Mouse (Mus musculus): ENCODE results near the gene Hipk3.
A peak's percentile ranks its signal among the peaks of the same experiment; 100 is the strongest.

Hipk3 gene

DNA sequence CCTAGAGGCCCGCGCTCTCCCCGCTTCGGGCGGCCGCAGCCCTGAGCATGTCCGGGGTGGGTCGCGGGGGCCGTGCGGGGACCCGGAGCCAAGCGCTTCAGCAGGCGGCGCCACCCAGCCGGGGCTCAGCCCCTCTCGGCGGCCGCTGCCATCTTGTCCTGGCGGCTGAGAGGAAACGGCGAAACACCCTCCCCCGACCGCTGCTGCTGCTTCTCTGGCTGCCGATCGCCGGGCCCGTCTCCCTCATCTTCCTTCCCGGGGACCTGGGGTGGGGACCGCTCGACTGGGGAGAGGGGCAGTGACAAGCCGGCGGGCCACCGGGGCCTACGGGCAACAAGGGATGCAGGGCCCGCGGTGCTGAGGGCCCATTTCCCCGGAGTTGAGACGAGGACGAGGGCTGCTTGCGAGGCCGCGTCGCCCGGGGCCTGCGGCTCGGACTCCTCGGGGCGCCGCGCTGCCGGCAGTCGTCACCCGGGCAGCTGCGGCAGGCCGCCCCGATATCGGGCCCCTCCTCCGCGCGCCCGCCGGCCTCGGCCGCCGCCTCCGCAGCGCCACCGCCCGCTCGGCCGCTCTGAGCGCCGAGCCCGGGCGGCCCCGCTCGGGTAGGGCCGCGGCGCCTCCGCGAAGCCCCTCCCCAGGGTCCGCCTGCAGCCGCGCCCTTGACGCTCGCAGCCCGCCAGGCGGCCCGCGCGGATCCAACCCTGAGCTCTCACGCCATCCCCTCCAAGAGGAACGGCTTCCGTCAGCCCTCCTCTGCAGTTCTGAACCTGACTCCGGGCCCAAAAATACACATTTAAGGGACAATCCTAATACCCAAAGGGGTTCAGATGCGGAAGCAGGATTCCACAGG, at the start of gene Hipk3:
Gene Hipk3, minus strand, starts transcription at position 496 of the 850 bp plus-strand sequence.
- DNase-seq (ENCODE audit: low read depth, low spot score): peak; percentile 68

DNA sequence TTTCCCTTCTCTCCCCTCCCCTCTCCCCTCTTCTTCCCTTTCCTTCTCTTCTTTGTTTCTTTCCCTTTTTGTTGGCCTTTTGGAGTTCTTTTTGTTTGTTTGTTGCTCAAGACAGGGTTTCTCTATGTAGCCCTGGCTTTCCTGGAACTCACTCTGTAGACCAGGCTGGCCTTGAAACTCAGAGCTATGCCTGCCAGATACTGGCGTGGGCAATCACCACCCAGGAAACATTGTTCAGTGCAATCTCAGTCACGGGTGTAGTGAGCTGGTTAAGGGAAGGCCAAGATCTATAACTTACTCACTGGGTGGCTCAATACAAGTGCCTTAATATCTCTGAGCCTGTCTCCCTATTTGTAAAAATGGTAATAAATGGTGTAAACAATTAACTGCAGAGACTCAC, 46.0 kb upstream of the Hipk3 start:
- no peak for DNase-seq (ENCODE audit: low read depth, low spot score)

DNA sequence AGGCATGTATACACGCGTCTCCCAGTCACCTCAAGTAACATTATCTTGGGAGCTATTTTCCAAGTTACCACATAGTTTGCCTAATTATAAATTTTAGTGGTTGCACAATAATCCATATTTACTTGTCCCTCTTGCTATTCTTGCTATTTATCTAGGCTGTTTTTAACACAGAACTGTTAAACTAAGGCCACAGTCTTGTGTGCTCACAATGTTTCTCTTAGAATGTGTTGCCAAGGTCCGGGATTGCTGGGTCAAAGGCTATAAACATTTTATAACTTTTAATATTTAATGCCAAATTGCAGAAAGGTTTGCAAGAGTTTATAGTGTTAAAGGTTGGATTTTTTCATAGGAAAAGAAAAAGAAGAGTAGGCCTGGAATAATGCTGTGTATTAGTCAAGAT, 40.5 kb upstream of the Hipk3 start:
- no peak for DNase-seq (ENCODE audit: low read depth, low spot score)

DNA sequence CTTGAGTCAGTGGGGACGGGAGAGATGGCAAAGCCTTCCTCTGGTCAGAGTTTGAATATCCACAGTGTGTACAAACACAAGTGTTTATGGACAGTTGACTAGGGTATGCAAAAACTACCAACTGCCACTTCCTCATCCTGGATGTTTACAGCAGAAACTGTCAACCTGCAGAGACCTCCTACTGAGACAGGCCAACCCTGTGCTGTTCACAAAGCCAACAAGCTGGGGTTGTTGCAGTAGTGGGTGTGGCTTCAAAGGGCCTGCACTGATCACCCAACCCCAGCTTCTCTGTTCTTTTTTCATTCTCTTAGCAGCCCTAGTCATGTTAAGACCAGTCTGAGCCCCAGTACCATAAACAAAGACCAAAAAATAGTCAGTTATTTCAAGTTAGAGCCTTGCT, 38.3 kb upstream of the Hipk3 start:
- no peak for DNase-seq (ENCODE audit: low read depth, low spot score)

DNA sequence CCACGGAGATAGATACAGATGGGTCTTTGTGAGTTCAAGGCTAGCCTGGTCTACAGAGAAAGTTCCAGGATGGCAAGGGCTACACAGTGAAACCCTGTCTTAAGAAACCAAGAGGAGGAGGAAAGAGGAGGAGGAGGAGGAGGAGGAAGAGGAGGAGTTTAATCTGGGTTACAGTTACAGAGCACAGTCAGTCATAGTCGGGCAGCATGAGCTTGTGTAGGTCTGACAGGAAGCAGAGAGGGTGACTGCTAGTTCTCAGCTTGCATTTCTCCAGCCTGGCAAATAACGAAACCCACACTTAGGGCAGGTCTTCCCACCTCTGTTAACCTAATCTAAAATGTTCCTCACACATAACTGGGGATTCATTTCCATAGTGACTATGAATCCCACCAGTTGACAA, 32.3 kb upstream of the Hipk3 start:
- no peak for DNase-seq (ENCODE audit: low read depth, low spot score)

DNA sequence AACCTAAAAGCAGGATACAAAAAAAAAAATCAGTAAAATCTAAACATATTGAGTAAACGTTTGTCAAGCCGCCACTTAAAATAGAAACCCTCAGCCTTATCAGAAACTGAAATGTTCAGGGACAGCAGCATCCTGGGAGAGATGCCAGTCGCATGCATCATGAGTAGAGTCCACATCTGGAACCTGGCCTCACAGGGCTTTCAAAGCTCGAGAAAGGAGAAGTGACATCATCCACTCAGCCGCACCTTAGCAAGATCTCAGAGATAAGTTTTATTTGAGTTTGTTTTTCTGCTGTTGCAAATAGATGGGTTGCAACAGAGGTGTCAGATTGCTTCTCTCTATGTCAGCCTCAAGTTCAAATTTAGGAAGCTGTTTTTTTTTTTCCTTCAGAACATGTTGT, 31.3 kb upstream of the Hipk3 start:
- DNase-seq (ENCODE audit: low read depth, low spot score): no peak

DNA sequence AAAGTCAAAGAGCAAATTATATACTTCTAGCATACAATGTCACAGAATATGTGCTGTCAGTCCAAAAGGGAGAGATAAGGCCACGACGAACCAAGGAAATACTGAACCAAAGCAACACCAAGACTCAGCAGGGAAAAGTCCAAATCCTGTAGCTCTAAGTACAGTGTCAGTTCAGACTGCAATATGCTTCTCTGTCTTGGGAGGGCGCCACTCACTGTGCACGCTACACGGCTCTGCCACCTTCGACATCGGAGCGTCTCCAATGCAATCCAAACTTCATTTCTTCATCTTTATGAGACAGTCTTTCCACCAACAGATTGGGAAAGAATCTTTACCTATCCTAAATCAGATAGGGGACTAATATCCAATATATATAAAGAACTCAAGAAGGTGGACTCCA, 17.4 kb upstream of the Hipk3 start:
- DNase-seq (ENCODE audit: low read depth, low spot score): no peak

DNA sequence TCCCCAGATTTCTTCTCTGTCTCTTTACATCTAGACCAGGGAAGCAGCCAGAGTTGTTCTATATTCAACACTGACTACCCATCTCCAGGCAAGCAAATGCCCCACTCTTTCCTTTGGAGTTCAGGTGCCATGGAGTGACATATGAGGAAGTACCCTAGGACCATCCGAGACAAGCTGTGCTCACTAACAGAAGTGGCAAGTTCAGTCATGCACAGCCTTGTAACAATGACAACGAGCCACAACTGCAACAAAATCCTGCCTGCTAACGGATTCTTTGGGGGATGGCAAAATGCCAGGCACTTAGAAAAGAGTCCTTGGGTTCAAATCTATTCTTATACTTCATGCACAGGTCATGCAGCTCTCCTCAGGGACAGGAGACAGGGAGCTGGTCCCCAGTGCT, 8.1 kb upstream of the Hipk3 start:
- DNase-seq (ENCODE audit: low read depth, low spot score): no peak

DNA sequence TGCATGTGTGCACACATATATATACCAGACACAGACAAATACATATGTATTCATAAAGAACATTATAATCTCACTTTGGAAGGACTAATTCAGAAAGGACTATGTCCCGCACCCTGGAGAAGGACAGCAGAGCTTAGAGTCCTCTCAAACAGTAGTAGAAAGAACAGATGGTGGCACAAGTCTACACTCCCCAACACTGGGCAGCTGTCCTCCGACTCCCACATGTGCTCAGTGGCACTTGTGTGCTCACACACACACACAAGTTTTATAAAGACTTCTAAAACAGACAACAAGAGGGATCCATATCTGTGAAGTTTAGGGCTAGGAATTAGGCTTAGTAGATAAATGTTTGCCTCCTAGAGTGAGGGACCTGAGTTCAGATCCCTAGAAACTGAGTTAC, 6.8 kb upstream of the Hipk3 start:
- DNase-seq (ENCODE audit: low read depth, low spot score): no peak

DNA sequence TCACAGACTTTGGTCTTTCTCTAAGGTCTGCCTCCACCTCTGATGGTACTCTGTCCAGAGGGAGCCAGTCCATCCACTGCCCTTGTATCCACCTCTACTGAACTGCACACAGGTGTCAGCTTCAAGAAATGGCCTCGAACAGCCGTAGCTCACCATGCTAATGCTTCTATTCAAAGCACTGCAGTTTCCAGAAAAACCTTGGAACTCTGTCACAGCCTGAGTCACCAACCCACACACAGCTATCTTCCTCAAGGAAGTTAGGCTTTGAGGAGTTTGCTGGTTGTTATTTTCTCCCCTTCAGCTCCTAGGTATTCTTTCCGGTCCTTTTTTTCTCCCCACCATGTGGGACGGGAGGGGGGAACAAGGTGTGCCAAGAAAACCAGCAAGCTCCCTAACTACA, 3.5 kb upstream of the Hipk3 start:
- no peak for DNase-seq (ENCODE audit: low read depth, low spot score)

DNA sequence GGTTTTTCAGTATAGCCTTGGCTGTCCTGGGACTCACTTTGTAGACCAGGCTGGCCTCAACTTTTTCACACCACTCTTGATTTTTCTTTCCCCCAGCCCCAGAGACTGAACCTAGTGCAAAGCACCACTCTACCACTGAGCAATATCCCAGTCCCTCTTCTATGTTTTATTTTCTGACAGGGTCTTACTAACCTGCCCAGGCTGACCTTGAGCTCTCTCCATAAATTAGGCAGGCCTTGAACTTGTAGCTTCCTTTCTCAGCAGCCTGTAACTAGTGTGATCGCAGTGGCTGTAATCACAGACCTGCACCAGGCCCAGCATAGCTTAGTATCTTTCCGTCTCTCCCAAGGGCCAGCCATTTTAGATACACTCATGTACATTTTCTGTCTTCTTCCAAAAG, 3.0 kb upstream of the Hipk3 start:
- no peak for DNase-seq (ENCODE audit: low read depth, low spot score)

DNA sequence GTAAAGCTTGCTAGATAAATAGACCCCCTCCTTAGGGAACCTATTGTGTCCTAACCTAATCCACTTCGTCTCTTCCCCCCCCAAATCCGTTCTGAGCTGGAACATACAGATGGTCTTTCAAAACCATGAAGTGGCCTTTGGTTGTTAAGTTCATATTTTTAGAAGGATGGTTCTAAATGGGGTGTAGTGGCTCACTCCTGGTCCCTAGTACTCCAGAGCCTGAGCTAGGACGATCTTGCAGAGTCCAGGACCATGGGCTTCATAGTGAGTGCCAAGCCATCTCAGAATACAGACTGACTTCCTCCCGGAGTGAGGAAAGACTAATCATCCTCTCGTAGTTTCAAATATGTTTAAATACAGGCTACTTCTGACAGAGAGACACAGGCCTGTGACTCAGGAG, 2.0 kb upstream of the Hipk3 start:
- DNase-seq (ENCODE audit: low read depth, low spot score): no peak

DNA sequence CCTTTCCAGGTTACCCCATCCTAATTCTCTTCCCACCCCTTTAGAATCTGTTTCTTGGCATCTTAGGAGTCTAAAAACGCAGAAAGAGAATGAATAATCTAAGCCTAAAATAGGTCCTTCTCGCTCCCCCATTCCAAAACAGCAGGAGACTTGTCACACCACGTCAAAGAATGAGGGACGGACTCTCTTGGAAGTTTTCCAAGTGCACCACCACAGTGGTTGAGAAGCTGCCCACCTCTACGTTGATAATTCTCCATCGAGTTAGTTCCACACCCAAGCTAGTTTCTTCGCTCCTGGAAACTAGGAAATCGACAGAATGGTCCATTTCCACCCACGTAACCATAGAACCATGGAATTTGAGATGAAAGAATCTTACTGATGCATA, 547 bp upstream of the Hipk3 start:
- peak; percentile 11 for DNase-seq (ENCODE audit: low read depth, low spot score)

DNA sequence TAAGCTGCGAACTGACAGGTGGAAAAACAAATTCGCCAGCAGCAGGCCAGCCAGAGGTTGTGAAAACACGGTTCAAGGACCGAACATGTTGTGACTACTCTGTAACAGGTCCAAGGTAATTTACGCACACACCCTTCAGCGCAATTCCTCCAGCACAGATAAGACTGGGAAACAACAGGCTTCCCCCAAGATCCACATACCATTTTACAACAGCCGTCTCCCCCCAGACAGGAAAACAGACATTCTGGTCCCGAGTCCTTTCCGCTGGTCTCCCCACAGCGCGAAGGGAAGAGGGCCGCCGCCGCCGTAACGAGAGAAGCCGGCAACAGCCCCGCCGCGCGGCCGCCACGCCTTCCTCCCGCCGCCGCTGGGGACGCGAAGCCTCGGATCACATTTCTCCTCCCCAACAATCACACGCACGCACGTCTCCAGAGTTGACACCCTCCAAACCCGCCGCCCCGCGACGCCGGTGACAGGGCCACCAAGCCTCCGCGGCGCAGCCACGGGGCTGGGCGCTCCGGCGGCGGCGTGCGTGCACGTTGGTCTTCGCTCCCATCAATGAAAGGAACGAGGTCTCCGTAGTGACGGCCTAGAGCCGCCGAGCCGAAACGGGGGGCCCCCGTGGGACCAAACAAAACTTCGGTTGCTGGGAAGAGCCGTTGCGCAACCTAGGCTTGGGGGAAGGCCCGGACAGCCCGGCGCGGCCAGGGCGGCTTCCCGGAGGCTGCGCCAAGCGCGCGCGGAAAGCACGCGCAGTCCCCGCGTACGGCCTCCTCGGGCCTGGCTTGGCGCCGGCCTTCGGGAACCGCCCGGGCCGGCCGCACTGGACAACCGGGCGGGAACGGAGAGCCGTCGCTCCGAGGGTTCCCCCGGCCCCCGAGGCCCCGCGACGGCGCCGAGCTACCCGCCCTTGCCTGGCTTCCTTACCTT, 960 bp downstream of the Hipk3 start:
- peak; percentile 58 for DNase-seq (ENCODE audit: low read depth, low spot score)

DNA sequence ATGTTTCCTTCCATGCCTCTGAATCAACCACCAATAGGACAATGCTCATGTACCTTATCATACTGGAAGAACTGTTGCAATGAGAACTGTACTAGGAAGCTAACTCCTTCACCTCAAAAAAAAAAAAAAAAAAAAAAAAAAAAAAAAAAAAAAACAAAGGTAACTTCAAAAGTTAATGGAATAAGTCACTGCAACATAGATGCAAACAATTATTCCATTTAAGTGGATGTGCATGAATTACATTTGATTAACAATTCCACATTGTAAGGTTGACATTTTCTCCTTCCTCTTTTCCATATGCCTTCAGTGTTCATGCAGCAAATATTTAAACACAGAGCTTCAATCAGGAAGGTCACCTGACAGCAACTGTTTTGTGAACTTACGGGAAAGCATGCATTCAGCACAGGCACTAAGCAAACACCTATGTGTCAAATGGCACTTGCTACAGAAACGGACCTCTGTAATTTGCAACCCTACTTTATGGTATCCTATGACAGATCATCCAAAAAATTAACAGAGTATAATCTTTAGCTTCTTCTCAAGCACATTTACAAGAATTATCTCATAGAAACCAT, 2.9 kb downstream of the Hipk3 start:
- DNase-seq (ENCODE audit: low read depth, low spot score): no peak

DNA sequence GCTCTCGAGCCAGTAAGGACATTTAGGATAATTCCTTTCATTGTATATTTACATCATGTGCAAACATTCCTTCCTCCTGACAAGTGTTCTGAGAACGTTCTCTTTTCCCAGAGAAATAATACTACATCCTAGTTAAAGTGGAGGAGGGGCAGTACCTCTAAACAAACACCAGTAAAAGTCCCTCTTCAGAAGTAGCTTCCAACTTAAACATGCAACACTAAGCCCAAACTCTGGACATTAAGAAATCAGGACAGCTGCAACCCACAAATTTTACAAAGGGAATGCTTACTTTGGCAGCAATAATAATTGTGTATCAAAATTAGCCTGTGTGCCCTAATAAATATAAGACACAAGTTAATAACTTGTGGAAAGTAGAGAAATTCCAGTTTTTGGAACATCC, 3.5 kb downstream of the Hipk3 start:
- no peak for DNase-seq (ENCODE audit: low read depth, low spot score)

DNA sequence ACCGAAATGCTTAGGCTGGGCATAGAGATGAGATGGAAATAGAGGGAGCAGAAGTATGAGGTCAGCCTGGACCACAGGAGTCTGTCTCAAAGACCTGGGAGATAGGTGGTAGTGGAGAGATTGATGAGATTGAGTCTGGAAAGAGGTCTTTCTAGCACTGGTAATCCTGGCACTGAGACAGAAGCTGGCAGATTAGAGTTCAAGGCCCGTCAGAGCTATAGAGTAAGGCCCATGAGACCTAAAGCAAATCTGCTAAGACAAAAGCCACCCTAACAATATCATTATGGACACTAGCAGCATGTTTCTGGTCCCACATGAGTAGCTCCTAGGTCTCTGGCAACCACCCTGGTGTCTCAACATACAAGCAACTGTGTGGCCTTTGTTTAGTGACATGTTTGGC, 4.4 kb downstream of the Hipk3 start:
- no peak for DNase-seq (ENCODE audit: low read depth, low spot score)

DNA sequence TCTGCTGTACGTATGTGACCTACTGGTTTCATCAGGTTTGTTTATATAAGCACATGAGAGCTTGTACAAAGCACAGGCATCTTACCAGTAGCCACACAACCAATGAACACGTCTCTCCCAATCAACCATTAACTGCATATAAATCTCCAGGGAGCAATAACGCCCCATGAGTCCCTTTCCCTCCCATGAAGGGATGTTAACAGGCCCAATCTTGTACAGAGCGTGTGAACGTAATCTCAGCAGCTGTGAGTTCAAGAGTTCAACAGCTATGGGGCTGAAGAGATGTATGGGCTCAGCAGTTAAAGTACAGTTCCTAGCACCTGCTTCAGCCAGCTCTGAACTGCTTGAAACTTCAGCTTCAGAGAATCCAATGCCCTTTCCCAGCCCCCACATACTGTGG, 9.8 kb downstream of the Hipk3 start:
- DNase-seq (ENCODE audit: low read depth, low spot score): no peak

DNA sequence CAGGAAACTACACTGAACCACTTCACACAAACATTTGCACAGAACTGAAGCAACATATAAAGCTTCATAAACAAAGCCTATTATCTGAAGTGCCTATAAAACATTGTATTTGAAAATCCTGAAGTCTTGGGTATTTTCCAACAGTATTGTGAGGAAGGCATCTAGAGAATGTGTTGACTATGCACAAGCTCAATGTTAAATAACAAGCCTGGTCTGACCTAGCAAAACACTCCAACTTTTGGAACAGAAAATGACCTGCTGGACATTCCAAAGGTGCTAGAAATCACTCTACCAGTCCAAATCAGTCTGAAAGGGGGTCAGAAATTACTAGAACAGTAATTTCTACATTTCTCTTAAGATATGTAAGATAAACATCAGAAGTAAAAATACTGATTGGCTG, 12.1 kb downstream of the Hipk3 start:
- no peak for DNase-seq (ENCODE audit: low read depth, low spot score)

DNA sequence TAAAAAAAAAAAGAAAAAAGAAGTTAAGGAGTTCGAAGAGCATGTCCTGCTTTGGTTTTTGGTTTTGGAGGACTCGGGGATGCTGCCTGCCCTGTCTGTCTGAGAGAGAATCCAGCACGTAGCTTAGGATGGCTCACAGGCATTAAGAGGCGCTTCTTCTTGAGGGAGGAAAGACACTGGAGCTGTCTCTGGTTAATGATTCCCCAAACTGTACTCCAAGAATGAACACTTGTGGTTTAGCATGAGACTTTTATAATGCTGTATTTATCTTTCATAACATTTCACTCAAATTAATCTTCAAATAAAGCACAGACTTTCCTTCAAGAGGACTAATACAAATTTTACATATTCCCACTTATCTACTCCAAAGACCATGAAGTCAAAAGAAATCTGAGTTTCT, 15.2 kb downstream of the Hipk3 start:
- DNase-seq (ENCODE audit: low read depth, low spot score): no peak

DNA sequence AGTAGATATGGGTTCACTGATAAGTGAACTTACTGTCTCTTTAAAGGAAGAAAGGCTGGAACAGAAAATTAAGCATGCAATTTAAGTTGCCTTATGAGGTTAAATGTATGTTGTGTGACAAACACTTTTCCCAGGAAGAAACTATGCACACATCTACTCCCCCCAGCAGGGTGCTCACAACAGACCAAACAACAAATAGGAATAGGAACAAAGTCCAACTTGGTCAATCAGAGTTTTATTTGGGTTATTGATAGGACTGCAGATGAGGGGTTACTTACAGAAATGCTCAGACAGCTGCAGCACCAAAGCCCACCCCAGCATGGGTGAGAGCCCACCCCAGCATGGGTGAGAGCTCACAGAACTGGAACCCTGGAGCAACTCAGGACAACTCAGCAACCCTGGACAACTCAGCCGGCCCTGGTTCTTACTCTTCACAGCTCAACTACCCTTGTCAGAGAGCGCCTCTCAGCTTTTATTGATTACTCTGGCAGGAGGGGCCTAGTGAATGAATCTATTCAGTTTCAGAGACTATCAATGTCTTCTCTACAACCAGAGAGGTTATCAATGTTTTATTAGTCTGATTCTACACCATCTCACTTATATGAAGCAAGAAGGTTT, 16.7 kb downstream of the Hipk3 start:
- DNase-seq (ENCODE audit: low read depth, low spot score): no peak

DNA sequence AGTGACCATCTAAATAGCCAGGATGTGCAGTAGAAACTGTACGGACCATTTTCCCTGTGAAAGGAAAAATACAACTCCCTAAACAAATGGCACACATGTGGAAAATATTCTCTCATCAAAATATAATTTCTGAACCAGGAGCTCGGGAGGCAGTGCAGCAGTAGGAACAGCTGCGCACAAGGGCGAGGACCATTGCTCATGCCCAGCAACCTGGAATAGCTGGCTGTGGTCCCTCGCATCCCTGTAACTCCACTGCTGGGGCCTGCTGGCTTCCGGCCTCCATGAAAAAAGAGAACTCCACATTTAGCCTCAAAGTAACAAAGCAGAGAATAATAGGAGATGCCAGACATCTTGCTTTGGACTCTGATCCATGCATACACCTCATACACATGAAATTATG, 22.2 kb downstream of the Hipk3 start:
- no peak for DNase-seq (ENCODE audit: low read depth, low spot score)

Measured in retina, postnatal 7 days (tissue).